Mouse (Mus musculus): ENCODE data around the gene Slc25a21. TPM values are rescaled to one million over a fixed set of nuclear protein-coding genes. Genes with fewer than 3 reads are reported as not detected.
A peak's percentile ranks its signal among the peaks of the same experiment; 100 is the strongest.

The Slc25a21 gene
- polyA plus RNA-seq (2015; fragmentation: Nextera tagmentation; extraction: Ambion mirVana), result 0.08 TPM in 1 of 2 replicates, not detected in the other

GRCm38 (mm10) chr12:57197363-57198026, at the start of gene Slc25a21:
TSS of gene Slc25a21 (minus strand) at chr12:57197472.
- H3K4me1 ChIP-seq (replicated peaks; ENCODE audit: control insufficient read depth, insufficient read depth, low read length), result no peaks in the 10 kb centered on the region
- H3K4me3 ChIP-seq (ENCODE audit: low read depth, low read length), result peak within 1 kb of the TSS; percentile 53
- no peak for ATAC-seq
- H3K27ac ChIP-seq (ENCODE audit: low read depth, low read length), result no peak within 1 kb of the TSS
- H3K27me3 ChIP-seq (replicated peaks; ENCODE audit: control insufficient read depth, insufficient read depth, low read length), result peaks cover 3% of the 10 kb centered on the region; the same call in 1 of the 2 replicates
- no peaks in the 10 kb centered on the region for H3K9me3 ChIP-seq (ENCODE audit: control insufficient read depth)
- H3K36me3 ChIP-seq (ENCODE audit: control insufficient read depth, insufficient read depth), result no peaks in the 10 kb centered on the region
- peak within 1 kb of the TSS; percentile 37 for H3K9ac ChIP-seq (ENCODE audit: low read depth, low read length)
- WGBS, result 70% methylated on average over 10 of the region's 10 CpGs
- peak within 1 kb of the TSS; percentile 87 for H3K4me2 ChIP-seq (replicated peaks; ENCODE audit: low read depth)
- TF ChIP-seq CTCF (IDR thresholded peaks at IDR 0.05; ENCODE audit: low read depth), result no peak

DNA sequence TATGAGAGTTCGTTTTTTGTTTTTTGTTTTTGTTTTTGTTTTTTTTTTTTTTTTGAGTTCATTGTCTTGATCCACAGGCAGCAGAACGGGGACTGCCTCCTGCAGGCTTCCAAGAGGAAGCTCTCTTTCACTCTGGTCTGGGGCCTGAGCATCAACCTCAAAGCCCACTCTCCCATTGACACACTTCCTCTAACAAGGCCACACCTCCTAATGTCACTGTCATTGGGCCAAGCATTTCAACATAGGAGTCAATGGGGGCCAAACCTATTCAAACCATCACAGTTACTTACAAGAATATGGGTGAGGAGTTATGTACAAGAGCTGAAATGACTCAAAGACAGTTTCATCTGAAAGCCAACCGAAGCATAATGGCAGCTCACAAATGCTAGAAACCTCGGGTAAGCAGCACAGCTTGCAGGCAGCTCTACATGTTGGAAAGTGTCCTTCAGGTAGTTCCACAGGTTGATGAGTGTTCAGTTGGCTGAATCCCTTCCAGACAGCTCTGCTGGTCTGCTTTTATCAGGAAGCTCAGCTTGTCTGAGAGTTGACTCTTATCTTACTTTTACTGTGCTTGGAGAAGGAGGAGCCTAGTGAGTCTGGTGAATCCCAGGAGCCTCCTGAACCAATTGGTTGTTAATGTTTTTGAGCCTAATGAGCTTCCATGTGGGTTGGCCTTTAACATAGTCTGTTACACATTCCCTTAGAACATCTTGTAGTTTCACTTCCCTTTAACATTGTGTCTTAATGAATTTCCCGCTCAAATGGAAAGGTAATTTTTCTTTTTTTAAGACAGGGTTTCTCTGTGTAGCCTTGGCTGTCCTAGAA, 46.6 kb upstream of the Slc25a21 start:
- H3K36me3 ChIP-seq (ENCODE audit: control insufficient read depth, insufficient read depth), result peaks cover 6% of the 10 kb centered on the region
- H3K9ac ChIP-seq (ENCODE audit: low read depth, low read length), result no peak overlapping the region
- H3K9me3 ChIP-seq (ENCODE audit: control insufficient read depth), result no peaks in the 10 kb centered on the region
- H3K4me2 ChIP-seq (replicated peaks; ENCODE audit: low read depth), result no peak overlapping the region
- no peaks in the 10 kb centered on the region for H3K27me3 ChIP-seq (replicated peaks; ENCODE audit: control insufficient read depth, insufficient read depth, low read length)
- WGBS, result 89% methylated on average over 5 of the region's 5 CpGs
- H3K4me1 ChIP-seq (replicated peaks; ENCODE audit: control insufficient read depth, insufficient read depth, low read length), result no peaks in the 10 kb centered on the region
- no peak overlapping the region for H3K4me3 ChIP-seq (ENCODE audit: low read depth, low read length)
- ATAC-seq, result no peak
- H3K27ac ChIP-seq (ENCODE audit: low read depth, low read length), result no peak overlapping the region
- TF ChIP-seq CTCF (IDR thresholded peaks at IDR 0.05; ENCODE audit: low read depth), result no peak

GRCm38 (mm10) chr12:57233386-57233785, 36.1 kb upstream of the Slc25a21 start:
- ATAC-seq, result no peak
- Histone ChIP-seq H3K9me3 (ENCODE audit: control insufficient read depth) (no peaks in the 10 kb centered on the region), H3K4me3 (ENCODE audit: low read depth, low read length) (no peak overlapping the region), H3K27ac (ENCODE audit: low read depth, low read length) (no peak overlapping the region), H3K4me2 (replicated peaks; ENCODE audit: low read depth) (no peak overlapping the region), H3K9ac (ENCODE audit: low read depth, low read length) (no peak overlapping the region), H3K27me3 (replicated peaks; ENCODE audit: control insufficient read depth, insufficient read depth, low read length) (no peaks in the 10 kb centered on the region), H3K4me1 (replicated peaks; ENCODE audit: control insufficient read depth, insufficient read depth, low read length) (peaks cover 5% of the 10 kb centered on the region; the same call in 1 of the 2 replicates), H3K36me3 (ENCODE audit: control insufficient read depth, insufficient read depth) (peaks cover 3% of the 10 kb centered on the region)
- WGBS, result 89% methylated on average over 5 of the region's 5 CpGs
- no peak for TF ChIP-seq CTCF (IDR thresholded peaks at IDR 0.05; ENCODE audit: low read depth)

- Histone ChIP-seq H3K27me3 (replicated peaks; ENCODE audit: control insufficient read depth, insufficient read depth, low read length) (no peaks in the 10 kb centered on the region), H3K9ac (ENCODE audit: low read depth, low read length) (peak overlapping the region; percentile 73), H3K27ac (ENCODE audit: low read depth, low read length) (no peak overlapping the region; the same call in 1 of the 2 replicates), H3K4me2 (replicated peaks; ENCODE audit: low read depth) (peak overlapping the region; percentile 84), H3K4me1 (replicated peaks; ENCODE audit: control insufficient read depth, insufficient read depth, low read length) (peaks cover 5% of the 10 kb centered on the region; the same call in 1 of the 2 replicates), H3K36me3 (ENCODE audit: control insufficient read depth, insufficient read depth) (no peaks in the 10 kb centered on the region), H3K4me3 (ENCODE audit: low read depth, low read length) (peak overlapping the region; percentile 71), H3K9me3 (ENCODE audit: control insufficient read depth) (no peaks in the 10 kb centered on the region)
- 0 out of 2 replicates have a peak, but pooled peaks have one; percentile 27 for ATAC-seq
- 49% methylated on average over 14 of the region's 14 CpGs for WGBS
- peak; percentile 56 for TF ChIP-seq CTCF (IDR thresholded peaks at IDR 0.05; ENCODE audit: low read depth)
These were observed 34.0 kb upstream of the Slc25a21 start for GRCm38 (mm10) chr12:57231085-57231875.

GRCm38 (mm10) chr12:57230192-57230706, 33.0 kb upstream of the Slc25a21 start, which contains the start of the genes Prps1l3 and Mipol1:
TSS of gene Prps1l3 (plus strand) at chr12:57230412.
TSS of gene Mipol1 (plus strand) at chr12:57230427.
- 0 out of 2 replicates have a peak, but pooled peaks have one; percentile 13 for TF ChIP-seq CTCF (IDR thresholded peaks at IDR 0.05; ENCODE audit: low read depth)
- Histone ChIP-seq H3K4me1 (replicated peaks; ENCODE audit: control insufficient read depth, insufficient read depth, low read length) (peaks cover 5% of the 10 kb centered on the region; the same call in 1 of the 2 replicates), H3K36me3 (ENCODE audit: control insufficient read depth, insufficient read depth) (no peaks in the 10 kb centered on the region), H3K27me3 (replicated peaks; ENCODE audit: control insufficient read depth, insufficient read depth, low read length) (no peaks in the 10 kb centered on the region), H3K4me2 (replicated peaks; ENCODE audit: low read depth) (peak within 1 kb of the TSS; percentile 84), H3K4me3 (ENCODE audit: low read depth, low read length) (peak within 1 kb of the TSS; percentile 71), H3K9me3 (ENCODE audit: control insufficient read depth) (no peaks in the 10 kb centered on the region), H3K27ac (ENCODE audit: low read depth, low read length) (peak within 1 kb of the TSS; percentile 92), H3K9ac (ENCODE audit: low read depth, low read length) (peak within 1 kb of the TSS; percentile 73)
- ATAC-seq, result peak; percentile 98
- WGBS, result under 1% methylated on average over 58 of the region's 58 CpGs
